Mouse (Mus musculus): ENCODE measurements around the gene AU022751. TPM values are rescaled to one million over a fixed set of nuclear protein-coding genes. Genes with fewer than 3 reads are reported as not detected.
"Not testable (repeated sequence)": the region's sequence is repeated elsewhere in the genome, so short reads cannot be mapped to it uniquely, and the experiment has no call there.

AU022751 gene
- total RNA-seq (2021): not detected
- long read RNA-seq, experiment 1: 0 reads
- long read RNA-seq, experiment 2: 0 reads

DNA sequence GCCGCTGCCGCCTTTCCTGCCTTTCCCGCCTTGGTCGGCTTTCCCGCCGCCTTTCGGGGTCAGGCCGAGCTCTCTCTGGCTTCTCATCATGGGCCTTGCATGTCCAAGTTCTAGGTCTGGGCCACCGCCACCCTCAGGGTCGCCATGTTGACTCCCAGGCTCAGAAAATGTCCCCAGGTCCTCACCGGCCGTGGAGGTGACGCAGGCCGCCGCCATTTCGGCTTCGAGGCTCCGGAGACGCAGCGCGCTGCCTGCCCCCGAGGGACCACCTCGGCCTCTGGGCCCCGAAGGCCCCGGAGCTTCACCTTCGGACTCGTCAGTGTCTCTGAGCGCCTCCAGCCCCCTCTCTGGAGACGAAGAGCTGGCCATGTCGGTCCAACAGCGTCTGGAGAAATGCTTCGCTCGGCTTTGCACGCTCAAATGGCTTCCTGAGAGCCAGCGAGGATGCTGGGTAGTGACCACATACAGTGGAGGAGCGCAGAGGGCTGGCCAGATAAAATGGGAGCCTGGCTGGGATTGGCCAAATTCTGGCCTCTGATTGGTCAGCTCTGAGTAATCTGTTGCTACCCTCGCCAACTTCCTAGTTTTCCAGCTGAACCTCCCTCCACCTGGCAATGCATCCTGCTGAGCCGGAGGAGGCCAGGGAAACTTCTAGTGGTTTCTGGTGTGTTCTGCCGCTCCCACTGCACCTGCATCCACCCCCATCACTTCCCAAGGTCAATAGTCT lies at the start of gene AU022751:
TSS of gene AU022751 (minus strand) at position 466 of the 727 bp plus-strand sequence.
- DNase-seq: no peak
- intact Hi-C loops (cut with DNase I; ENCODE audit: low total_unique reads): no loop called here

DNA sequence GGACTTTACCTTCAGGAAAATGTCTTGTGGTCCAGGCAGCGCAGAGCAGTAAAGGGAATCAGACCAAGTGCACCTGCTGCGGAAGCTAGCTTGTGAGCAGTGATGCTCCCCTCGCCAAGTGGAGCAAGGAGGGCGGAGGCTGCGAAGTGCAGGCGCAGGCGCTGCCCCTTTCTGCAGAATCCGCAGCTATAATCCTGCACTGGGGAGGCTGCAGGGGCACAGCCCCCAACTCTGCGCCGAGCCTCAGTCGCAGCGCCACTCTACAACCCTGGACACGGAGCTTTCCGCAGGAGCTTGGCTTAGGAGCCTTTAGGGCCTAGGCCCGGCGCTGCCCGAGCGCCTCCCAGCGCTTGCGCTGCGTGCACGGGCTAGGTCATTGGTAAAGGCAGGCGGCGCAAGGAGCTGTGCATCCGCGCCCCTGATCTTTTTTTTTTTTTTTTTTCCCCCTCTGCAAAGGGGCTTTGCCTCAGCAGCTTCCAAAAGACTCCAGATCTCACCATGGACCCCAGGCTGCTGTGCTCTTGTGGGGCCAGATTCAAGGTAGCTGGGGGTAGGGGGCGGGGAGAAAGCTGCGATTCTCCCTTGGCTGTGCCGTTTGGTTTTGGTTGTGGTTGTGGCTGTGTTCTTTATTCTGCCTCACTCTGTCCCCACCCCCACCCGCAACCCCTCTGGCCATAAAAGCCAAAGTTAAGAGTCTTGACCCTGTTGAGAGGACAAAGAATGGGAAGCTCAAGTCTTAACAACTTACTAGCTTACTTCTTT lies 9.0 kb upstream of the AU022751 start:
- DNase-seq: no peak
- intact Hi-C loops (cut with DNase I; ENCODE audit: low total_unique reads): no loop called here

DNA sequence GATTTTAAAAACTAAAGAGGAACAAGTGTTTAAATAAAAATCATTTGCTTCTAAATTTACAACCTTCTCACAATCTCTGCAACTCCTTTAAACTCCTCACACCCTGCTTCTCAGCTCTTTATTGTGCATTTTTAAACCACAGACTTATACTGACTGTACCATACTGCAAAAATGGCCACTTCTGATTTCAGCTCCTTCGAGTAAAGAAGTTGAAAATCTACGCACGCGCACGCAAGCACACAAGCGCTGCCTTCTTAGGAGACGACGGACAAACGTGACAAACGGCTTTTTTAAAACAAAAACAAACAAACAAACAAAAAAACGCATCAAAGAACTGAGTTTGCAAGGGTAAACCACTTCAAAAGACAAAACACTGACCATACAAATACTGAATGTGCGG lies 8.3 kb upstream of the AU022751 start:
- intact Hi-C loops (cut with DNase I; ENCODE audit: low total_unique reads): no loop called here
- DNase-seq: no peak

DNA sequence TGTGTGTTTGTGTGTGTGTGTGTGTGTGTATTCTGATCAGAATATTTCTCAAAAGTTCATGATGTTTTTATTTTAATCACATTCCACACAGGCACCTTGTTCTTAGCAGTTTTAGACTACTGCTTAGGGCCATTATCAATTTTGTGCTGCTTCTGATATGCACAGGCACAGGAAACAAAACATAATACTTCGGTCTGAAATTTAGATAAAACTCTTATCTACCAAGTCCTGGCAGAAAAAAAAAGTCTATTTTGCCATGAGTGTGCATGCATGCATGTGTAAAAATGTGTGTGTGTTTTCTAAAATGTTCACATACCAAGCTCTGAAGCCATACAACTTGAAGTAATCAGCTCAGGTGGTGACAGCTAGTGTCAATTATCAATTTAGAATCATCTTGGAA lies 21.7 kb downstream of the AU022751 start:
- intact Hi-C loops (cut with DNase I; ENCODE audit: low total_unique reads): no loop called here
- no peak for DNase-seq

DNA sequence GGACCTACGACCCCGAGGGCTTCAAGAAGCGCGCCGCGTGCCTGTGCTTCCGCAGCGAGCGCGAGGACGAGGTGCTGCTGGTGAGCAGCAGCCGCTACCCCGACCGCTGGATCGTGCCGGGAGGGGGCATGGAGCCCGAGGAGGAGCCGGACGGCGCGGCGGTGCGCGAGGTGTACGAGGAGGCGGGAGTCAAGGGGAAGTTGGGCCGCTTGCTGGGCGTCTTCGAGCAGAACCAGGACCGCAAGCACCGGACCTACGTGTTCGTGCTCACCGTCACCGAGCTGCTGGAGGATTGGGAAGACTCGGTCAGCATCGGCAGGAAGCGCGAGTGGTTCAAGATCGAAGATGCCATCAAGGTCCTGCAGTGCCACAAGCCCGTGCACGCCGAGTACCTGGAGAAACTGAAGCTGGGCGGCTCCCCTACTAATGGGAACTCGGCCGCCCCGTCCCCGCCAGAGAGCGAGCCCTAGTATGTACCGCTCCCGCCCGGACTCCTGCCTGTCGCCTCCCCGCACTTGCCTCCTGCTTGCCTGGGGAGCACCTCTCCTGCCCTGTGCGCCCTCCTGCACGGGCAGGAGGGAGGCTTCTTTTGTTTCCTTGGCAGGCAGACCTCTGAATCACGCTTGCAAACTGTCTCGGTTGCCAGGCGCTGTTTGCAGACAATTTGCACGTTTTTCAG lies 35.1 kb downstream of the AU022751 start:
- intact Hi-C loops (cut with DNase I; ENCODE audit: low total_unique reads); DNase-seq: not testable (repeated sequence)

DNA sequence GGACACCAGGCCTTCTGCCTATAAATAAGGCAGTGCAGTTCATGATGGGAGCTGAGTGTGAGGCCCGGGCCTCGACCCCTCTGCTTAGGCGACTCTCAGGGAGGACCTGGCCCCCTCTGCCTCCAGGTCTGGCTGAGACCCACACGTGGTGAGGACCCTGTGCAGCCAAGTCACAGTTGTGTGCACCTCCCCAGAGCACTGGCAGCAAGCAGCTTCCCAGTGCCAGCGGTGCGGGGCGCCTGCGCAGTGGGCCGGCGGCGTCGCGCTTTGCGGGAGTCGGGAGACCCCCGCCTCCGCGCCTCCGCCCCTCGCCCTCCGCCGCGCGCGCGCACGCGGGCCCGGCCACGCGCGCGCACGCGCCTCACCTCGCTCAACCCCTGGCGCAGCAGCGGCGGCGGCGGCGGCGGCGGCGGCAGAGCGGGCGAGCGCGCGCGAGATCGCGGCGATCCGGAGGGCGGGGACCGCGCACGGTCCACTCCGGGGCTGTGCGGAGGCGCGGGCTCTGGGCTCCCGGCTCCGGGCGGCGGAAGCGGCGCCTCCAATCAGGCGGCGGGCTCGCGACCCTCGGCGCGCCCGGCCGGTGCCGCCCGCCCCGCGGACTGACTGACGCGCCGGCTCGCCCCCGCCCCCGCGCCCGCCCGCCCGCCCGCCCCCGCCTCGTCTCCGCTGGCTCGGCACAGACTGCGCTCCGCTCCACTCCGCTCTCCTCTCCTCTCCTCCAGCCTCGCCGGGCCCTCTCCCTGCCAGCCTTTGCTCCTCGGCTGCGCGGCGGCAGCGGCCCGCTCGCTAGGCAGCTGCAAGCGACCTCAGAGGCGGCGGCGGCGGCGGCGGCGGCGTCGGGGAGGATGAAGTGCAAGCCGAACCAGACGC lies 35.9 kb downstream of the AU022751 start, which contains the start of gene Nudt11:
TSS of gene Nudt11 (plus strand) at position 388 of the 870 bp plus-strand sequence.
- peak; percentile 9 for DNase-seq
- intact Hi-C loops (cut with DNase I; ENCODE audit: low total_unique reads): not testable (repeated sequence)

Small RNA genes within 50 kb of the gene (microRNA-seq; reads per million reads assigned to microRNA genes)
- gene Gm27360: 0 reads per million in 2 experiments

Other genes starting within 250 kb of the AU022751 start
- under 1 TPM; 0.80 to 0.86 TPM for gene Nudt11, start 36.0 kb downstream of the AU022751 start, total RNA-seq (2021)
- gene Nudt10, start 89.6 kb upstream of the AU022751 start, total RNA-seq (2021): under 1 TPM; 0.64 to 0.95 TPM
- gene Bmp15, start 237.3 kb upstream of the AU022751 start, total RNA-seq (2021): under 1 TPM in 1 of 2 experiments, not detected in 1; 0.09 TPM